Mouse (Mus musculus): ENCODE results near the gene Isg20l2. TPM values are rescaled to one million over a fixed set of nuclear protein-coding genes. Genes with fewer than 3 reads are reported as not detected.
A peak's percentile ranks its signal among the peaks of the same experiment; 100 is the strongest.
"Not testable (repeated sequence)": the region's sequence is repeated elsewhere in the genome, so short reads cannot be mapped to it uniquely, and the experiment has no call there.

Isg20l2 gene
- polyA plus RNA-seq, 1 experiment from 2014 or later = 40.4 TPM

- H3K4me3 ChIP-seq (replicated peaks; ENCODE audit: low read depth, low read length) = no peak overlapping the region
- no peak for DNase-seq (ENCODE audit: low spot score)
- H3K27ac ChIP-seq = no peak overlapping the region
- TF ChIP-seq CTCF (IDR thresholded peaks at IDR 0.05; ENCODE audit: low read depth) = no peak
- no peaks in the 10 kb centered on the region for H3K27me3 ChIP-seq (ENCODE audit: insufficient read depth, low read length)
- H3K36me3 ChIP-seq (ENCODE audit: insufficient read depth, low read length) = no peaks in the 10 kb centered on the region
- no peak for ATAC-seq (replicated peaks; ENCODE audit: low FRiP score, low read depth)
- H3K4me1 ChIP-seq (replicated peaks; ENCODE audit: insufficient read depth, low read length) = no peaks in the 10 kb centered on the region
- H3K4me2 ChIP-seq (ENCODE audit: low read length) = no peak overlapping the region
- no peaks in the 10 kb centered on the region for H3K9me3 ChIP-seq (replicated peaks; ENCODE audit: low read length)
- WGBS = 32% methylated on average over 1 of the region's 1 CpGs
- H3K9ac ChIP-seq (ENCODE audit: low read depth, low read length) = no peak overlapping the region
Observed at GRCm38 (mm10) chr3:87901036-87901624, 29.0 kb upstream of the Isg20l2 start.

GRCm38 (mm10) chr3:87901959-87902358 lies 28.2 kb upstream of the Isg20l2 start:
- H3K4me1 ChIP-seq (replicated peaks; ENCODE audit: insufficient read depth, low read length); H3K9ac ChIP-seq (ENCODE audit: low read depth, low read length); H3K9me3 ChIP-seq (replicated peaks; ENCODE audit: low read length); H3K27ac ChIP-seq; H3K36me3 ChIP-seq (ENCODE audit: insufficient read depth, low read length); H3K27me3 ChIP-seq (ENCODE audit: insufficient read depth, low read length); DNase-seq (ENCODE audit: low spot score); H3K4me2 ChIP-seq (ENCODE audit: low read length); H3K4me3 ChIP-seq (replicated peaks; ENCODE audit: low read depth, low read length); ATAC-seq (replicated peaks; ENCODE audit: low FRiP score, low read depth): not testable (repeated sequence)
- 81% methylated on average over 6 of the region's 6 CpGs for WGBS

GRCm38 (mm10) chr3:87903821-87904220 lies 26.3 kb upstream of the Isg20l2 start:
- Histone ChIP-seq H3K4me1 (replicated peaks; ENCODE audit: insufficient read depth, low read length) (peaks cover 14% of the 10 kb centered on the region), H3K9me3 (replicated peaks; ENCODE audit: low read length) (no peaks in the 10 kb centered on the region), H3K27me3 (ENCODE audit: insufficient read depth, low read length) (no peaks in the 10 kb centered on the region), H3K27ac (no peak overlapping the region), H3K4me3 (replicated peaks; ENCODE audit: low read depth, low read length) (no peak overlapping the region), H3K9ac (ENCODE audit: low read depth, low read length) (no peak overlapping the region), H3K4me2 (ENCODE audit: low read length) (no peak overlapping the region), H3K36me3 (ENCODE audit: insufficient read depth, low read length) (no peaks in the 10 kb centered on the region)
- ATAC-seq (replicated peaks; ENCODE audit: low FRiP score, low read depth) (no peak), DNase-seq (ENCODE audit: low spot score) (peak; percentile 68)
- 32% methylated on average over 5 of the region's 5 CpGs for WGBS
- TF ChIP-seq CTCF (IDR thresholded peaks at IDR 0.05; ENCODE audit: low read depth) = no peak

- H3K27ac ChIP-seq = peak within 1 kb of the TSS; percentile 96
- H3K4me3 ChIP-seq (replicated peaks; ENCODE audit: low read depth, low read length) = peak within 1 kb of the TSS; percentile 83
- no peaks in the 10 kb centered on the region for H3K9me3 ChIP-seq (replicated peaks; ENCODE audit: low read length)
- H3K9ac ChIP-seq (ENCODE audit: low read depth, low read length) = peak within 1 kb of the TSS; percentile 89
- ATAC-seq (replicated peaks; ENCODE audit: low FRiP score, low read depth) (peak; percentile 95), DNase-seq (ENCODE audit: low spot score) (peak; percentile 97)
- no peaks in the 10 kb centered on the region for H3K27me3 ChIP-seq (ENCODE audit: insufficient read depth, low read length)
- WGBS = 1% methylated on average over 50 of the region's 57 CpGs
- TF ChIP-seq CTCF (IDR thresholded peaks at IDR 0.05; ENCODE audit: low read depth) = peak; percentile 61
- no peaks in the 10 kb centered on the region for H3K36me3 ChIP-seq (ENCODE audit: insufficient read depth, low read length)
- H3K4me2 ChIP-seq (ENCODE audit: low read length) = peak within 1 kb of the TSS; percentile 59
- peaks cover 30% of the 10 kb centered on the region for H3K4me1 ChIP-seq (replicated peaks; ENCODE audit: insufficient read depth, low read length)
Observed at GRCm38 (mm10) chr3:87905880-87906485, 24.1 kb upstream of the Isg20l2 start, which contains the start of gene Hdgf. Gene Hdgf, plus strand, starts transcription at chr3:87906321.

- H3K36me3 ChIP-seq (ENCODE audit: insufficient read depth, low read length) = no peaks in the 10 kb centered on the region
- no peaks in the 10 kb centered on the region for H3K9me3 ChIP-seq (replicated peaks; ENCODE audit: low read length)
- no peaks in the 10 kb centered on the region for H3K27me3 ChIP-seq (ENCODE audit: insufficient read depth, low read length)
- TF ChIP-seq CTCF (IDR thresholded peaks at IDR 0.05; ENCODE audit: low read depth) = no peak
- WGBS = 0% methylated on average over 32 of the region's 47 CpGs
- peak overlapping the region; percentile 83 for H3K4me3 ChIP-seq (replicated peaks; ENCODE audit: low read depth, low read length)
- peak overlapping the region; percentile 89 for H3K9ac ChIP-seq (ENCODE audit: low read depth, low read length)
- ATAC-seq (replicated peaks; ENCODE audit: low FRiP score, low read depth) (peak; percentile 10; the same call in 1 of the 2 replicates), DNase-seq (ENCODE audit: low spot score) (peak; percentile 45)
- H3K27ac ChIP-seq = peak overlapping the region; percentile 96
- peaks cover 34% of the 10 kb centered on the region for H3K4me1 ChIP-seq (replicated peaks; ENCODE audit: insufficient read depth, low read length)
- H3K4me2 ChIP-seq (ENCODE audit: low read length) = peak overlapping the region; percentile 59
Observed at GRCm38 (mm10) chr3:87906601-87906980, 23.5 kb upstream of the Isg20l2 start.

- Histone ChIP-seq H3K9ac (ENCODE audit: low read depth, low read length) (peak overlapping the region; percentile 89), H3K9me3 (replicated peaks; ENCODE audit: low read length) (no peaks in the 10 kb centered on the region), H3K27ac (peak overlapping the region; percentile 96), H3K4me3 (replicated peaks; ENCODE audit: low read depth, low read length) (peak overlapping the region; percentile 83), H3K4me1 (replicated peaks; ENCODE audit: insufficient read depth, low read length) (peaks cover 34% of the 10 kb centered on the region), H3K4me2 (ENCODE audit: low read length) (peak overlapping the region; percentile 59), H3K27me3 (ENCODE audit: insufficient read depth, low read length) (no peaks in the 10 kb centered on the region), H3K36me3 (ENCODE audit: insufficient read depth, low read length) (no peaks in the 10 kb centered on the region)
- TF ChIP-seq CTCF (IDR thresholded peaks at IDR 0.05; ENCODE audit: low read depth) = no peak
- DNase-seq (ENCODE audit: low spot score) (peak; percentile 58), ATAC-seq (replicated peaks; ENCODE audit: low FRiP score, low read depth) (no peak)
- WGBS = under 1% methylated on average over 27 of the region's 27 CpGs
Observed at GRCm38 (mm10) chr3:87906981-87907857, 22.9 kb upstream of the Isg20l2 start.
